Mouse (Mus musculus): ENCODE measurements around the gene Dact3.

GRCm38 (mm10) chr7:16883162-16883561 is 8.0 kb downstream of the Dact3 start:
- TF ChIP-seq CTCF (IDR thresholded peaks at IDR 0.05; ENCODE audit: borderline replicate concordance, extremely low read depth, insufficient read depth, insufficient read length) (no peak), POLR2A (IDR thresholded peaks at IDR 0.05; ENCODE audit: borderline replicate concordance, extremely low read depth, insufficient read depth, insufficient read length, poor library complexity, severe bottlenecking) (no peak)
